Mouse (Mus musculus) thymus, adult 18-20 months (tissue): Measurements from ENCODE around the gene Higd2a.

Source experiments
- DNase-seq, 2 experiments: peaks; one replicate each; pipeline ENCODE4 v3.0.0; 2022; ENCODE audit warnings: mixed read lengths in 2 of 2

The Higd2a gene

DNA sequence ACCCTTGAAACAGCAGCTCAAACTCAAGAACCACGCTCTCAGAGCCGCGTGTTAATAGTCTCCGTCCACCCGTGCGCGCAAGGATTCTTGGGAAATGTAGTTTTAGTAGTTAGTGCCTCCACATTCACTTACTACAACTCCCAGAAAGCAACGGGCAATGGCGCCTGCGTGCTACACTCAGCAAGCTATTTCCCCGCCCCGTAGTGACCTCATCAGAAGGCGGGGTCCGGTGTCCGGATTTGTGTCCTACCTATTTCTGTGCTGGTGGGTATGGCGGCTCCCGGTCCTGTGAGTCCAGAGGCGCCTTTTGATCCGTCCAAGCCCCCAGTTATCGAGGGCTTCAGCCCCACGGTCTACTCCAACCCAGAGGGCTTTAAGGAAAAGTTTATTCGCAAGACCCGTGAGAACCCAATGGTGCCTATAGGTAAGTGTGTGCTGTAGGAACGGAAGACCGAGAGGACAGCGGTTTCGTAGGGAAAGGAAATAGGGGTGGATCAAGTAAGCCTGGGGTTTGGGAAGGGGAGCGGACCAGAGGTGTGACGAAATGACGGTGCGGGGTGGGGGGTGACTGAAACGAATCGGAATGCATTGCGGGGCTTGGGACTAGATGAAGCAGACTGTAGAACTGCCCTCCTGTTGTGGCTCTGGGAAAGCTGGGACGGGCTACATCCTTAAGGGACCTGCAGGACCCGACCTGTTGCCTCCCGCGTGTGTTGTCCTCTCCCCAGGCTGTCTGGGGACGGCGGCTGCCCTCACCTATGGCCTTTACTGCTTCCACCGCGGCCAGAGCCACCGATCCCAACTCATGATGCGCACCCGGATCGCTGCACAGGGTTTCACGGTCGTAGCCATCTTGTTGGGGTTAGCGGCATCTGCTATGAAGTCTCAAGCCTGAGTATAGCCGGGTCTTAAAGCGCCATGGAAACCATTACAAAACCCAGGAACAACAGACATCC is at the start of gene Higd2a, which contains the start of gene Nop16:
TSS of gene Higd2a (plus strand) at position 212 of the 956 bp plus-strand sequence.
TSS of gene Nop16 (minus strand) at position 95 of the 956 bp plus-strand sequence.
- DNase-seq = peak; percentile 92 to 95

DNA sequence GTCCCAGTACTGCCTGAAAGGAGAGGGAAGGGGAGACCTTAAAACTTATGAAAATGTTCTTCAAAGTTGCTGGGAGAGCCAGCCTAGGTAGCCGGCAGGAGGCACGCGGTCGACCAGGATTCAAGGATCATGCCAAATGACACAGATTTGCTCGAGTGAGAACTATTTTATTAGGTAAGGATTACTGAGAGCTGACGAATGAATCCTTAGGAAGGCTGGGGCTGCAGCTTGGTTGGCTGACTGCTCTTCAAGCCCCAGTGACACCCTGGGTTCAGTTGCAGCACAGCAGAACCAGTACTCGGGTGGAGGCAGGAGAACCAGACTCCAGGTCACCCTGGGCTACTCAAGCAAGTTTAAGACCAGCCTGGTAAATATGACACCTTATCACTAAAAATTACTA is 42.0 kb upstream of the Higd2a start:
- no peak for DNase-seq

DNA sequence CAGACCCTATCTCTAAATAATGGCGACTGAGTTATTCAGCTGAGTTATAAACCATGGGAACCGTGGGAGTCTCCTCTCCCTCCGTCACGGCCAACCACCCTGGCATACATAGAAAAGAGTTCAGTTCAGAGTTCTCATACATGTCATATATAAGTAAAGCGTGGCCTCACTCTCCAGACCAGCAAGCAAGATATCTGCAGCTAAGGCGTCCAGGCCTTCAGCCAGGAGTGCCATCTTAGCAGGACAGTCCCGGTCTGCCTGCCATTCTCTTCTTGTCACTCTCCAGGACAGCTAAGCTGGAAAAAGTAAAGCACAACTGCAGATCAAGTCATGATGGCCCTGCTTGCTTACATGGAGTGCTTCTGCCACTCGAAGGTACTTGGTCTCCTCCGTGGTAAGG is 33.8 kb upstream of the Higd2a start:
- no peak for DNase-seq

DNA sequence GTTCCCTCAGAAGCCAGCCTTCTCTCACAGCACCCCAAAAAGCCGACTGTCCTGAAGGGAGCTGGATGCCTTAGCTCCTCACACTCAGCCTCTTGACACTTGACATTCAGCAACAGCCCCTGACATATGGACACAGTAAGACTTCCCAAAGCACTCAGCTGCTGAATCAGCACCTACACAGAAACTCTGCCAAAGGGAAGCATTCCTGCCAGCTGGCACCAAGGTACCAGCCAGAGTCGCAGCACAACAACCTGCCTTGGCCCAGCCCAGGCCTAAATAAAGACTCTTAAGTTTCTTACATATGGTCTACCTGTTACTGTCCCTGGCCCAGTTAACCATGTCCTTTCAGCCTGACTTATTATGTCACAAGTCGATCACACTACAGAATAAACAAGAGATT is 33.2 kb upstream of the Higd2a start:
- no peak for DNase-seq

DNA sequence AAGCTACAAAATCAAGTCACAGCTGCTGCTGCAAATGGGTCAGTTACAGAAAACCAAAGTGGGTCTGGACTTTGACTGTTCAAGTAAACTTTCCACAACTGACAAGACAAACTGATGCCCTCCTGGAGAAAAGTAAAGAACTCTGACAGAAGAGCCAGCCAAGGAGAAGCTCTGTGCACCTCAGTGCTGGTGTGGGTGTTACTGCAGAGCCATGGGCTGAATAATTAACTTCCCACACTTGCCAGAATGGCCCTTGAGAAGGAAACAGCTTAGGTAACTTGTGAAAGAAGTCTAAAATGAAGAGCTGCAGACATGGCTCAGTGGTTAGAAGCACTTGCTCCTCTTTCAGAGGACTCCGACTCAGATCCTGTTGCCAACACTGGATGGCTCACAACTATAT is 32.4 kb upstream of the Higd2a start:
- no peak for DNase-seq

DNA sequence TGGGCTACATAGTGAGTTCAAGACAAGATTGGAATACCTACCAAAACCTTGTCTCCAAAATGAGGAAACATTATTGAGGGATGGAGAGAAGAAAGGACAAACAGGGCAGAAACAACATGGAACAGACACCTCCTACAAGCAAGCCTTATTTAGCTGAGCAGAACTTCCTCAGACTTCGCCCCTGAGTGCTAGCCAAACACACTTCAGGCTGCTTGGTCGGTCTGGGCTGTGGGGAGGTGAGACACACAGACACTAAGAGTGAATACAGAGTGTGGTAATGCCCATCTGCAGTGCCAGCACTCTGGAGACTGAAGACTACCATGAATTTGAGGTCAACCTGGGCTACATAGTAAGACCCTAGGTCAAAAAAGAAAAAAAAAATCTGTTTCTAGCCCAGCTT is 30.4 kb upstream of the Higd2a start:
- DNase-seq = no peak

DNA sequence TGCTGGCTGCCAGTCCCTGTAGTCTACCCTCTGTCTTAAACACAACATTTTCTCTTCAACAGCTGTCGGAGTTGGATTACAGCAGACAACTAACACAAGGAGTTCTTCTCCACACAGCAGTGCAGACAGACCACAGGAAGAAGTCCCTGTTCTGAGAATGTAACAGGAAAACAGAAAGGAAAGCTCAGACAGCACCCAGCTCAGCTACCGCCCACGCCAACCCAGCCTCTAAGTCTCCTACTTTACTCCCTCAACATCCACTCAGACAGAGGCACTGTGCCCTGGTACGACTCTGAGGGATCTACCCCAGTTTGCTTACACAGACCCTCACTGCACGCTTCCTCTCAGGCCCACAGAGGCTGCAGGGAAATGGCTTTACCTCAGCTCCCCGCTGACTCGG is 29.4 kb upstream of the Higd2a start:
- no peak for DNase-seq

DNA sequence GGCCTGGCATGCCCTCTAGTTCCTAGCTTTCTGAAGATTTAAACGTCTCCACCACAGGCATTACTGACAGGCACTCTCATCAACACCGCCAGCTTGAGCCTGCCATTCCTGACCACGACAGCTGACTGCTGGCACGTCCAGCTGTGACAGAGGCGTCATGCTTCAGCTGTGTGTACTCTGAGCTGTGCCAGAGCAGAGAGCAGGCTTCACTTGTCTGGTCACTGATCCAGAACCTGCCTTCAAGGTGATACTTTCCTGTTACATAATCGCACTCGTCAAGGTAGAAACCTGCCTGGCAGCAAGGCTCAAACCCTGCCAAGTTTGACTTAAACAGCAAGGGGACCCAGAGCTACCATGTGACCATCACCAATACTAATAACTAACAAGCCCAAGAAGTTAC is 27.4 kb upstream of the Higd2a start:
- no peak for DNase-seq

DNA sequence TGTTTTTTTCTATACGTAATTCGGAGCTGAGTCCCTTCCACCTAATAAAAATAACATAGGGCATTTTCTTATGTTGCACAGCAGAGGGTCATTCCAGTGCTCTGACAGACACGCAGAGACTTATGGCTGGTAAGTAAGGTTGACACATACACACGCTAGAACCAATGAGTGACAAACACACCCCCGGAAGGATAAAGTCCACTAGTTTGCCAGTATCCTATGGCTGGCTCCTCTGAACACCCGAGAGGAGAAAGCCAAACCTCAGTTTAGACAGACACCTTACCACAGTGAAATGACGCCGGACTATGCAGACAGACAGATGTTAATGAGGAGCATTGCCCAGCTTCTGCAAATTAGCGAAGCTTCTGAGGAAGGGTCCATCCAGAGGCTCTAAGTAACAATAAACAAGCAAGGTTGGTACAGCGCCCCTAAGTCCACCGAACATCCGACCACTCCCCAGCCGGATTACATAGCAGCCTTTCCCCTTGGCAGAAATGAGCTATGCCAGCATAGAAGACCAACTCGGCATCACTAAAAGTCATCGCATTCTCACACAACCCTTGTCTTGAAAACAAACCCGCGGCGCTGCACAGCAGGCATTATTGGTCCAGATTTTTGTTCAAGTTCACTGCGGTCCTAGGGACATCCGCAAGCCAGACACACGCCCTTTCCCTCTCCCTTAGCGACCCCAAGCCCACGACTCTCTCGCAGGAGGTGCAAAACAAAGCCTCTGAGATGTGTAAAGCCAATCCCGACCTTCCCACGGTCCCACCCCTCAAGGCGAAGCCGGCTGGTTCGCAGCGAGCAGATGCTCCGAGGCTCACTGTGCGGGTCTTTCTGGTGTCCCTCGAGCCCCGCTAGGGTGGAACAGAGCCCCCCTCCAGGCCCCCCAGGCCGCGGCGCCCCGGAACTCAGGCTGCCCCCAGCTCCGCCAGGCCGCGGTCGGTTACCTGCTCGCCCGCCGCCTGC is 25.5 kb upstream of the Higd2a start:
- DNase-seq = no peak

DNA sequence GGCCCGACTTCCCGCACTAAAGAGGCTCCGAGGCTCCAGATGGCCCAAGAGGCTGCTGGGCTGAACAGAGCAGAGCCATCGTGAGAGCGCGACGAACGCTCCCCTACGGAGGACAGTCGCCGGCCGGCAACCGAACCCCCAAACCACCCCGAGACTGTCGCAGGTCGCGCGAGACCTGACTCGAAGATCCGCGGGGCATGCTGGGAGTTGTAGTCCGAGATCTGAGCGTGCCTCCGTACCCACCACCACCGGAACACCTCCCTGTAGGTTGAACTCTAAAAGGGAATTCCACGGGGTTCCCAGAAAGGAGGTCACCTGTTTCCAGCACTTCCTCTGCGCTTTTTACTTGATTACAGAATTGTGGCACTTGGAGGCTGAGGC is 24.8 kb upstream of the Higd2a start, which contains the start of gene 4833439L19Rik:
TSS of gene 4833439L19Rik (minus strand) at position 235 of the 381 bp plus-strand sequence.
- DNase-seq = peak; percentile 89 to 93

DNA sequence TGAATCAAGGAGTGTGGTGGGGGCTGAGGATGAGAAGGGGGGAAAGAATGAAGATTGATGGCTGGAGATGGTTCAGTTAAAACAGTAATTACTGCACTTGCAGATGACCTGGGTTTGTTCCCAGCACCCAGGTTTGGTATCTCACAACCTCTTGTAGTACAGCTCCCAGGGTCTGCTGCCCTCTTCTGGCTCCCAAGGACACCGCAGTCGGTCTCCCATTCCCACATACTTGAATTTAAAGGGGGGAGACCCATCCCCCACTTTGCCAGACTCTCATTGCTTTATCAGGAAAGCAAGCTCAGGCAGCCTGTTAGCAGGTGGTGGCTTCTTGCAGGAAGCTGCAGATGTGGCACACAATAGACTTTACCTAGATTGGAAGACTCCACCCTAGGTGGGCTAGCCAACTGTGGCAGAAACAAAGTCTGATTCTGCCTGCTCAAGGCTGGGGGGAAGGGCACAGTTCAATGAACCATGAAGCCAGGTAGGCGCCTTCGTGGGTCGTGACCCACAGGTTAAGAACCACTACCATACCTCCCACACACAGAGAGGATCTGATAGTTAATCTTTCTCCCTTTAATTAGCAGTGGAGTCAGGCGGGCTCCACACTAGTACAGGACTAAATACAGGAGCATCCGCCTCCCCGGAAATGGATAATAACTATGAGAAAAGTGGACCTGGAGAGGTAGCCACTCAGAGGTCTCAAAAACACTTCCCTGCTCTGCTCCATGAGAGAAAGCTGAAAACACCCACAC is 24.2 kb upstream of the Higd2a start:
- peak; percentile 35 to 56 for DNase-seq

DNA sequence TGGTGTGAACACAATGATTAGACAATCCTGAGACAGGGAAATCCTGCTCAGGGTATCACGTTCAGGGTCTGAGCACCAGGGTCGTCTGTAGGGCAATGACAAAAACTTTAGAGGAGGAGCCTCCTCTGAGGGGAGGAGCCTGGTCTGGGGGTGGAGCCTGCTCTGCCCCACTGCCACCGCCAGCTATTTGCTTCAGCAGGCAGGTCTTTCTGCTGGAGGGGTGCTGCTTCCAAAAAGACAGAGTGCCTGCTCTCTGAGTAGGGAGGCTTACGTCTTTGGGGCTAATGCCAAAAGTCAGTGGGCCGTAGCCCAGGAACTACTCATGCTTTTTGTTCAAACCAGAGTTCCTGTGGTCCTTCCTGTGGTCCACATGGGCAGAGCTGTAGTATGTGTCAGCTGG is 21.6 kb upstream of the Higd2a start:
- no peak for DNase-seq

DNA sequence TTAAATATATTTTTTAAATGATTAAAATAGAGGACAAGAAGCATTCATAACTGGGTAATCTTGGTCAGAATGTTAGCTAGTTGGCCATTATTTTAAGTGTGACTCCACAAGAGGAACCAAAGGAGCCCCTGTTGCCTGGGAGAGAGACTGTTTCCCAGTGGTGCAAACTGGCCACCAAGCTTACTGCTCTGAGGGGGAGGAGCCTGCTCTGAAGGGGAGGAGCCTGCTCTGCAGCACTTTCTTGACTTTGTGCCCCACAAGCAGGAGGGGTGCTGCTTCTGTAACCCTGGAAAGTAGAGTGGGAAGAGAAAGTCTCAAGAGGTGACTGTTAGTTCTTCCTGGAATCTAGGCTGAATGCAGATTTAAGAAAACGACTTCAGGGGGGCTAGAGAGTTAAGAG is 20.7 kb upstream of the Higd2a start:
- no peak for DNase-seq

DNA sequence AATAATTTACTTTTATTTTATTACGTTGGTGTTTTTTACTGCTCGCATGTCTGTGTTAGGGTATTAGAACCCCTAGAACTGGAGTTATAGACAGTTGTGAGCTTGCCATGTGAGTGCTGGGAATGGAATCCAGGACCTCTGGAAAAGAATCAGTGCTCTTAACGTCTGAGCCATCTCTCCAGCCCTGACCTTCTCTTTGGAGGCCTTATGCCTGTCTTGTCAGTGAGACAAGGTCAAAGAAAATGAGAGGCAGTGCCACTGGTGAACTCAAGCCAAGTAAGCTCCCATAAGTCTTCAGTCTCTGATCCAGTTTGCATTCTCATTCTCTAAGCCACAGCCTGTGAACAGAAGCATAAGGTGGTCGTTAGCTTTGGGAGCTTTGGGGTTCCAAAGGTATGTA is 19.3 kb upstream of the Higd2a start:
- no peak for DNase-seq

DNA sequence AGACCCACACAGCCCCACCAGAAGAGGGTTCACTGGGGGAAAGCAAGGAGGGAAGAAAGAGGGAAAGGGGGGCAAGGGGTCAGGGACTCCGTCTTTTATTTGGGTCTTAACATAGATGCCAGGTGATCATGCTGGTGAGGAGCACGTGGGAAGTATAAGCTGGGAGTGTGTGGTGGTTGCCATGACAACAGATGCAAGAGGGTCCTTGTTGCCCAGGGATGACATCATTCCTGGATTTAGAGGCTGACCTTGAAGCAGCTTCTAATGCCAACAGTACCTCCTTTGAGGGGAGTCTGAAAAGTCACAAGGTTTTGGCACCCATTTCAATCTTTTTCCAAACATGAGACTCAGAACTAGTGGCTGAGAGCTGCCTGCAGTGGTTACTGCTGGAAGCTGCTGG is 18.4 kb upstream of the Higd2a start:
- DNase-seq = no peak

DNA sequence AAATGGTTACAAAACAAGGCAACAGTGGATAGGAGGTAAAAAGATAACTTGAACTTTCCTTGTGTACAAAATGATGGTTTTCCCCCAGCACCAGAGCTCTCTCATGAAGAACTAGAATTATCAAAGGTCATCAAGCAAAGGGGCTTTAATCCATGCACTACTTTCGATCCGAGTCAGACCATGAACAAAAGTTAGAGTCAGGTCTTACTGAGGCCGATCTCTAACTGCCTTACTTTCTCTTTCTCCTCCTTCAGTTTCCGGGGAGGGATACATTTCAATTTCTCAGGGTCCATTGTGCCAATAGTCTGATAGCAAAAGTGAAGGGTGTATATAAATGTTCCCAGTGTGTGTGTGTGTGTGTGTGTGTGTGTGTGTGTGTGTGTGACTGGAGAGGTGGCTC is 17.4 kb upstream of the Higd2a start:
- DNase-seq = no peak

DNA sequence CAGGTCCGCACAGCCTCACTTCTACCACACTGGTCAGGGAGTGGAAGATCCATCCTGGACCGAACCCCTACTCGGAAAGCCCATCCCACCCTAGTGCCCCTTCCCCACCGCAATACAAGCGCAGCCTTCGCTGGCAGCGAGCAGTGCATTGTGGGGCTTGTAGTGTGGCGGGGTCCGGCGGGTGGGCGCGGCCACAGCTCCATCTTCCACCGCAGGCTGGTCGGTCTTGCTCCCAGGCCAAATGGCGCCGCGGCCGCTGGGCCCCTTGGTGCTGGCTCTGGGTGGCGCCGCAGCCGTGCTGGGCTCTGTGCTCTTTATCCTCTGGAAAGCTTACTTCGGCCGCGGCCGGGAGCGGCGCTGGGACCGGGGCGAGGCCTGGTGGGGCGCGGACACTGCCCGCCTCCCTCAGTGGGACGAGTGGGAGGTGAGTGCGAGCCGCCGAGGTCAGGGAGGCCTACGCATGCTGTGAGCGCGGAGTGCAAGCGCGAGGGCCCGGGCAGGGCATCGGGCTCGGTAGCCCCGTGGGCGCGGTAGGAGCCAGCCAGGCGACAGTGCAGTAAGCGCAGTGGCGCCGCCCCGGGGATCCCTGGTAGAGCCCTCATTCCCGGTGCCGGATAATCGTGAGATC is 15.0 kb upstream of the Higd2a start, which contains the start of gene Arl10:
TSS of gene Arl10 (plus strand) at position 162 of the 628 bp plus-strand sequence.
- peak; percentile 52 to 57 for DNase-seq

DNA sequence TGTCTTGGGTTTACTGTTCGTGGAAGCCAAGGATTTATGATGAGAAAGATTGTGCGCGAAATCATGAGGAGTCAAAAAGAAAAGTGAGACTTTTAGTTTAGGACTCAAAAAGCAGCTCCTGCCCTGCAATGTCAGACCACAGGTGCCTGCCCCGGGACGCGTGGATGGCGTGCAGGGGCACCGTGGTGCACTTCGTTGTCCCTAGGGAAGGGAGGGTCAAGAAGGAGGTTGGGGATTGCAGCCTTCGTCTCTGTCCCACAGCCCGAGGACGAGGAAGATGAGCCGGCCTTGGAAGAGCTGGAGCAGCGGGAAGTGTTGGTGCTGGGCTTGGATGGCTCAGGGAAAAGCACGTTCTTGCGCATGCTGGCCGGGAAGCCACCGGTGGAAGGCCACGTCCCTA is 14.5 kb upstream of the Higd2a start:
- no peak for DNase-seq

DNA sequence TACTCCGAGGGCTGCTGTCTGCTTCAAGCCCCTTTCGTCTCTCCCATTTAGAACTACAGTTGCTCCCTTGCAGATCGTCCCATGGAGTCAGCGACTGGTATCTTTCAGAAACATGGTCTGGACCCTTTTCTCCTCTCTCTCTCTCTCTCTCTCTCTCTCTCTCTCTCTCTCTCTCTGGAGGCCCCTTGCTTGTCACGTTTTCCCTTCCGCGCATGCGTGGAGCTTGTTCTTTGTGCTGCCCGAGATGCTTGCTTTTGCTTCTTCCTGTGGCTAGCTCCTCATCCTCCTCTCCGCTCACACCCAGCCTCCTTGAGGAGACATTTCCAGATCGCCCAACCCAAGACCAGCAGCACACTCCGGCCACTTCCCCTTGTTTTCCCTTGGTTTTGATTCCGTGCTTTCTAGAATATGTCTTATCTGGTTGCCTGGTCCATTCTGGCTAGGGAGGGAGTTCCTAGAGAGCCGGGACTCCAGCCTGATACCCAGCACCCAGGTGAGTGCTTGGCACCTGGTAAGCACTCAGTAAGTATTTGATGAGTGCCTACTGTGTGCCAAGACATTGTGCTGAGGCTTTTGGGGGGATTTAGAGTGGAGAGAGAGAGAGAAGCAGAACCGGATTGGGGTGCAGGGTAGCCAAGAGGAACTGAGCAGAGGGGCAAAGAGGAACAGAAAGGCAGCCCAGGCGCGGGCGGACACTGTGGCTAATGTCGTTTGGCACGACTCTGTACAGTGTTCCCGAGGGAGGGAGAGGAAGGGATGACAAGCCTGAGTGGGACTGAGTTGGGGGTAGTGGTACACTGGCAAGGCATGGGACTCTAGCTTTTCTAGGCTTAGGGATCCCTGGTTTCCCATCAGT is 12.1 kb upstream of the Higd2a start:
- DNase-seq = no peak

DNA sequence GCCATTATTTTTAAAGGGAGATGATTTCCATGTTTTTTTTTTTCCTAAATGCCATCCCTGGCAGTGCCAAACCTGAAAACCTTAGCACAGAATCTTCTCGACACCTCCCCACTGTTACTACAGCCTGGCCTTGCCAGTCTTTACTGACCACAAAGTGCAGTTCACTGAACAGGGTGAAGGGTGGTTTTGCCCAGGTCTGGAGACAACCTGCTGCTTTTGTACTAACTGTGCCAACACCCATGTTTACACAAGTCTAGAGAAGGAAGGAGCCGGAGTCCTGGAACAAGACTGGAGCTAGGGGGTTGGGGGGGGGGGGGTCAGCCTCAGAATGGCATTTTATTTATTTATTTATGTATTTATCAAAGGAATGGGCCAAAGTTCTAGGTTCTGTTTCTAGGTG is 8.6 kb upstream of the Higd2a start:
- DNase-seq = no peak

DNA sequence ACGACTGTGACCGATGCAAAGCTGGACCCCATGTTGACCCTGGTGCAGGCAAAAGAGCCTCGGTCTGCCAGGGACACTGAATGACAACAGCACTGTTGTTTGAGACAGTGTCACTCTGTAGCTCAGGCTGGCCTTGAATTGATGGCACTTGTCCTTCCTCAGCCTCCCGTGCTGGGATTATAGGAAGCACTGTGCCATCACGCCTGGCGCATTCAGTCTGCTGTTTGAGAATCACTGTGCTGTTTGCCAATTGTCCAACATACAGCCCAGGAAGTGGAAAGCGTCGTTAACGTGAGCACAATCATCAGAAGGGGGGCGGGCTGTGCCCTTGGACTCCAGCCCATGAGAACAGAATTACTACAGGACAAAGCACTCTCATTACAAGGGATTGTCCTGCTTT is 7.9 kb upstream of the Higd2a start:
- no peak for DNase-seq
